Mouse (Mus musculus): ENCODE results near the gene Morn4. TPM values are rescaled to one million over a fixed set of nuclear protein-coding genes. Genes with fewer than 3 reads are reported as not detected.

Gene Morn4
- 1 to 10 TPM in 1 of 2 experiments, under 1 TPM in 1; 0.70 to 1.3 TPM for polyA plus RNA-seq (2017; shearing (Covaris generic))

DNA sequence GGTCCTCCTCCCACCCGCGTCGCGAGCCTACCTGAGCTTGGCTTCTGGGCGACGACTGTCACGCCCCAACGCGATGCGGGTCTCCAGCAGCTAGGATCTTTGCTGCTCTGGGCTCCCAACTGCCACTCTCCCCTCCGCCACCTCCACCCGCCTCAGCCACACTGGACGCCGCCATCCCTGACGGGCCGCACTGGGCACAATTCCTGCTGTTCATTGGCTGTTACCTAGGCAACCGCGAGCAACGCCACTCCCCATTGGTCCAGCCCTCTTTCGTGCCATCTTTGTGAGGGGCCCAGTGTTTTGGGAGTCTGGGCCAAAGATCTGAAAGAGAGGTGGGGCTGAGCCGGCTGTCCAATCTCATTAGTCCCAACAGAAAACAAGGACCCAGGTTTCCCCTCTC lies at the start of gene Morn4:
Gene Morn4 (minus strand): TSS at position 192 of the 400 bp plus-strand sequence.

GRCm38 (mm10) chr19:42128787-42129508 lies 42.8 kb upstream of the Morn4 start, which contains the start of gene Avpi1:
Gene Avpi1, minus strand, starts transcription at chr19:42129059.

GRCm38 (mm10) chr19:42089748-42090595 lies 3.8 kb upstream of the Morn4 start, which contains the start of gene Pi4k2a:
Gene Pi4k2a, plus strand, starts transcription at chr19:42090470.

DNA sequence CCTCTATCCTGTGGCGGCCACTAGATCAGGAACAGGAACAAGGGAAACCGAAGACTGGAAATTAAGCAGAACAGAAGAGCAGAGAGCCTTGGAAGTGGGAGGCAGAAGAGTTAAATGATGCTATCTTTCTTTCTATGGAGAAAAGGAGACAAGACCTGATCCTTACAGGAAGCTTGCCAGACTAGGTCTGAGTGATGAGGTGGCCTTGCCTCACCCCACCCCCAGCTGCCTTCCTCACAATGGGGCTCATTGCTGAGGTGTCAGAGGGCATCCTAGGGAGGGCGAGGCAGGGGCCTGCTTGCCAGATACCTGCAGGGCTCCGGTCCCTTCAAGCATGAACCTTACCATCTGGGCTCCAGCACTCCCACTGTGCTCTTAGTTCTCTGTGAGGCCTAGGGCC lies 34.2 kb downstream of the Morn4 start, which contains the start of gene 4933411K16Rik:
Gene 4933411K16Rik (plus strand): TSS at position 301 of the 400 bp plus-strand sequence.

GRCm38 (mm10) chr19:42045269-42046102 lies 40.7 kb downstream of the Morn4 start, which contains the start of gene Hoga1:
Gene Hoga1, plus strand, starts transcription at chr19:42045610.

DNA sequence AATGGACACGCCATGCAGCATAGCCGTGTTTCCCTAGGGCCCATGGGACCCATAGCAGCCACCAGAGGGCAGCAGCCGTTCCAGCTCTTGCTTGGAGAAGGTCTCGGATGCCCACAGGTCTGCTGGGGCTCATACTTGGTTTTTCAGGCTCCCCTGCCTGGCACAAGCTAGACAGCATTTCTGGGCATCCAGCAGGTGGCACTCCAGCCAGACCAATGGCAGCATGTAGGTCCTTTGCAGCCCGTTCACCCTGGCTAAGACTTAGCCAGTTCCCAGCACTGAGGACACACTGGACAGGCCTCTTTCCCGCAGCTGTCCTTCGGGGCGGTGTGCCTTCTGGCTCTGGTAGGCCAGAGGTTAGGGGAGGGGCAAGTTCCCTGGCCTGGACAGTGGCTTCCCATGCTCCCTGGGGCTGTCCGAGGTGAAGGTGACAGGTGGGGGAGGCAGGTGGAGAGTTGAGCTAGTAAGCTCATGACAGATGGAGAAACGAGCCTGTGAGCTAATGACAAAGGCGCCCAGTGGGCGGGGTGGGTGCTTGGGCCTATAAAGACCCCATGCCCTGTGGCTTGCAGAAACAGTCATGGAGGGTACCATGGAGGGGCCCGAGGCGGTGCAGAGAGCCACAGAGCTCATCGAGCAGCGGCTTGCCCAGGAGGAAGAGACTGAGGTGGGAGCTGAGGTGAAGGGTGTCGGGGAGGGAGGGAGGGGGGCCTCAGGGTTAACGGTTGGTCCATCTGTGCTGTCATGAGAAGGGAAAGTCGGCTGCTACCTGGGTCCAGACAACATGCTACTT lies 50.5 kb downstream of the Morn4 start, which contains the start of gene Ankrd2:
Gene Ankrd2 (plus strand): TSS at position 545 of the 793 bp plus-strand sequence.

Other genes with a start within 250 kb of the Morn4 start
- gene Frat2, start 238.2 kb downstream of the Morn4 start, polyA plus RNA-seq (2017; shearing (Covaris generic)): 10 to 100 TPM; 12.9 to 29.2 TPM
- gene Rrp12, start 190.2 kb downstream of the Morn4 start, polyA plus RNA-seq (2017; shearing (Covaris generic)): 10 to 100 TPM in 1 of 2 experiments, 1 to 10 TPM in 1; 8.1 to 10.2 TPM
- 100 to 1,000 TPM; 154 to 162 TPM for gene Pgam1, start 174.4 kb downstream of the Morn4 start, polyA plus RNA-seq (2017; shearing (Covaris generic))
- 10 to 100 TPM; 51.7 to 86.8 TPM for gene Exosc1, start 152.9 kb downstream of the Morn4 start, polyA plus RNA-seq (2017; shearing (Covaris generic))
- gene Zdhhc16, start 152.9 kb downstream of the Morn4 start, polyA plus RNA-seq (2017; shearing (Covaris generic)): 10 to 100 TPM; 58.1 to 72.2 TPM
- 10 to 100 TPM; 64.2 to 75.5 TPM for gene Mms19, start 105.2 kb downstream of the Morn4 start, polyA plus RNA-seq (2017; shearing (Covaris generic))
- 1 to 10 TPM; 5.7 to 7.0 TPM for gene Ubtd1, start 104.6 kb downstream of the Morn4 start, polyA plus RNA-seq (2017; shearing (Covaris generic))
- not detected for gene Ankrd2, start 50.4 kb downstream of the Morn4 start, polyA plus RNA-seq (2017; shearing (Covaris generic))
- under 1 TPM; 0.27 to 0.43 TPM for gene Hoga1, start 40.7 kb downstream of the Morn4 start, polyA plus RNA-seq (2017; shearing (Covaris generic))
- not detected for gene 4933411K16Rik, start 34.1 kb downstream of the Morn4 start, polyA plus RNA-seq (2017; shearing (Covaris generic))
- 10 to 100 TPM; 26.9 to 36.4 TPM for gene Pi4k2a, start 4.1 kb upstream of the Morn4 start, polyA plus RNA-seq (2017; shearing (Covaris generic))
- 1 to 10 TPM; 3.9 to 5.8 TPM for gene Avpi1, start 42.7 kb upstream of the Morn4 start, polyA plus RNA-seq (2017; shearing (Covaris generic))
- gene Marveld1, start 61.0 kb upstream of the Morn4 start, polyA plus RNA-seq (2017; shearing (Covaris generic)): 10 to 100 TPM; 24.5 to 25.6 TPM
- 10 to 100 TPM; 37.1 to 55.6 TPM for gene Zfyve27, start 77.6 kb upstream of the Morn4 start, polyA plus RNA-seq (2017; shearing (Covaris generic))
- not detected for gene Sfrp5, start 115.9 kb upstream of the Morn4 start, polyA plus RNA-seq (2017; shearing (Covaris generic))
- gene Golga7b, start 161.2 kb upstream of the Morn4 start, polyA plus RNA-seq (2017; shearing (Covaris generic)): under 1 TPM in 1 of 2 experiments, not detected in 1; 0.12 TPM

Data from activated CD4-positive, CD25-positive, alpha-beta regulatory T cell (primary cell).